Mouse (Mus musculus): ENCODE measurements around the gene Spata2. TPM values are rescaled to one million over a fixed set of nuclear protein-coding genes. Genes with fewer than 3 reads are reported as not detected.

The Spata2 gene
- total RNA-seq, 1 experiment from 2014 or later = 9.5 TPM

Other genes starting within 250 kb of the Spata2 start
- 42.5 and 50.4 TPM in 2 replicates for gene B4galt5, start 143.7 kb downstream of the Spata2 start, total RNA-seq (2017)
- 43.5 and 52.9 TPM in 2 replicates for gene Slc9a8, start 71.2 kb downstream of the Spata2 start, total RNA-seq (2017)
- 86.2 and 103 TPM in 2 replicates for gene Rnf114, start 242 bp downstream of the Spata2 start, total RNA-seq (2017)
- 2.9 and 3.1 TPM in 2 replicates for gene Snai1, start 45.3 kb upstream of the Spata2 start, total RNA-seq (2017)
- 55.2 and 67.3 TPM in 2 replicates for gene Ube2v1, start 139.2 kb upstream of the Spata2 start, total RNA-seq (2017)
- gene Gm20431, start 168.6 kb upstream of the Spata2 start, total RNA-seq (2017) = not detected in 2 replicates
- gene Cebpb, start 196.0 kb upstream of the Spata2 start, total RNA-seq (2017) = 160 and 183 TPM in 2 replicates
- 76.0 and 90.2 TPM in 2 replicates for gene Tmem189, start 196.9 kb upstream of the Spata2 start, total RNA-seq (2017)